Mouse (Mus musculus) left cerebral cortex, postnatal 36 days (tissue): Measurements from ENCODE around the gene Tm9sf2. TPM values are rescaled to one million over a fixed set of nuclear protein-coding genes. Genes with fewer than 3 reads are reported as not detected.
"Not testable (repeated sequence)": the region's sequence is repeated elsewhere in the genome, so short reads cannot be mapped to it uniquely, and the experiment has no call there.

ENCODE experiments used
- DNase-seq, 2 experiments: peaks; one replicate each; pipeline ENCODE4 v3.0.0; 2021 to 2022; ENCODE audit warnings: low spot score in 2 of 2, mixed read lengths in 1 of 2
- intact Hi-C: fragments of 180-260 bp; cut with DNase I; formaldehyde crosslinking; loops from one replicate; pipeline ENCODE4 v1.15.1; 2025
- total RNA-seq, 2 experiments: library from RNA; stranded (reverse); gene quantifications; 2 replicates each; pipeline ENCODE4 v1.2.3; 2021

Gene Tm9sf2
- total RNA-seq, 2 experiments from 2014 or later: 101 to 117 TPM

DNA sequence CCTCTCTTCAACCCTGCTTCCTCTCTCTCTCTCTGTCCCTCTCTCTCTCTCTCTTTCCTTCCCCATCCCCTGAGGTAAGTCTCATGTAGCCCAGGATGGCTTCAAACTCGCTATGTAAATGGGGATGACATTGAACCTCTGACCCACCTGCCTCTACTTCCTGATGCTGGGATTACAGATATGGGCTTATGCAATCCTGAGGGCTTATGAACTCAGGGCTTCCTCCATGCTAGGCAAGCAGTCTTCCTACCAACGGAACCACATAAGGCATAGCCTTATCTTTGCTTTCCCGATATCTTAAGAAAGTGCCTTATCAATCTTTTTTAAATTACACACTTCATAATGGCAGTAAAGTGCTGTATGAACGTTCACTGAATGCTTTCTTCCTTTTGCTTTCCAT, 14.5 kb upstream of the Tm9sf2 start:
- DNase-seq: no peak
- intact Hi-C loops: no loop called here

DNA sequence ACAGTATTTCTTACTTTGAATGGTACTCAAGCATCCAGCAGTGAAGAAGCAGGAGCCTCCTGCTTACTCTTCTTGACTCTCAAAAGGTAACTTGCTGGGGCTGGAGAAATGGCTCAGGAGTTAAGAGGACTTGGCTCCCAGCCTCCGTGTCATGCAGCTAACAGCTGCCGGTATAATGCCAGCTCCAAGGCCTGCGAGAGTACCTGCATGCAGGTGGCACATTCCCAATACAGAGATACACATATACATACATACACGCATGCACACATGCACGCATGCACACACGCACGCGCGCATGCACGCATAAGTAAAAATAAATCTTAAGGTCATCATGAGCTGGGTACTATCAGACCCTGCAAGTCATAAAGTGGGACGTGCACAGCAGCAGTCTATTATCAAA, 10.5 kb upstream of the Tm9sf2 start:
- intact Hi-C loops: no loop called here

DNA sequence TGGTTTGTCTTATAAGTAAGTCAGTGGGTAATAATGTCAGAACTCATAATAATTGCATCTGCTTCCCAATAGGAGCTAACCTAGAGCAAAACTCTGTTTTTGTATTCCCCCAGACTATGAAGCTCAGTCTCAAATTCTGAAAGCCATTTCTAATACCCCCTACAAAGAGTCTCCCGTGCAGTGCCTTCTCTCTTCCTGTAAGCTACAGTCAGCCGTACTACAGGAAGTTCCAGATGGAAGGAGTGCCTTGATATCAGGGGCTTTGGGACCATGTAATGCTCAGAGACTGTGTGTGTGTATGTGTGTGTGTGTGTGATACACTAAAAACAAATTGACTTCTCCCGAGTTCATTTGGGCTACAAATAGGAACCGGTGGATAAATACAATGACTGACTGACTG, 7.3 kb upstream of the Tm9sf2 start:
- intact Hi-C loops: no loop called here
- no peak for DNase-seq

More for the DNA sequence above, 10.5 kb upstream of the Tm9sf2 start:
- DNase-seq: no peak

DNA sequence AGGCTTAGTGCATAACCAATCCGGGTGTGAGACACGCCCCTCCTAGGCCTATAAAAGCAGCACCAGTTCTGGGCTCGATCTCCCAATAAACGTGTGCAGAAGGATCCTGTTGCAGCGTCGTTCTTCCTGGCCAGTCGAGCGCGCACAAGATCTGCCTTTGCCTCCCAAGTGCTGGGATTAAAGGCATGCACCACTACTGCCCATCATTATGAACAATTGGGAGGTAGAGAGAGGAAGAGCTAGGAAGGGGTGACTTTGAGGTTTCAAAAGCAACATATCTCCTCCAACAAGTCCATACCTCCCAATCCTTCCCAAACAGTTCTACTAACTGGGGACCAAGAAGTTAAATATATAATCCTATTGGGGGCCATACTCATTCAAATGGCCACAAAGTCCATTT, 4.9 kb upstream of the Tm9sf2 start:
- intact Hi-C loops, DNase-seq: not testable (repeated sequence)

DNA sequence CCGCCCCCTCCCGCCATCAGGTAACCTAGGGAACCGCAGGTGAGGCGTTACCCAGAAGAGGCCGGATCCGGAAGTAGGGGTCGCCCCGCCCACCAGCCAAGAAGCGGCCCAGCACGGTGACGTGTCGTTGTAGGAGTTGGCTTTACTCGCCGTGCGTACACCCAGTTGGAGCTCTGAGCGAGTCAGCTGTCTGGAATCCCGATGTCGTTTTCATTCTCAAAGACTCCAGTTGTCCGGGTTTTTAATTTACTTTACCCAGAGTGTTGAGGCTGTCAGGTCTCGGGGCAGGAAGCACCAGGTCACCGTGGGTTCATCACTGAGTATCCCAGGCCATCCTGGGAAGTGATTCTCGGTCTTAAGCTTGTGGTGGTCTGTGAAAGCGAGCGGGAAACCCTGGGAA, 2.0 kb upstream of the Tm9sf2 start:
- intact Hi-C loops: loop anchor here (5.0 kb wide), 1 partner anchor 228 kb away; the partner anchor contains the start of gene Ubac2
- peak; percentile 90 for DNase-seq

DNA sequence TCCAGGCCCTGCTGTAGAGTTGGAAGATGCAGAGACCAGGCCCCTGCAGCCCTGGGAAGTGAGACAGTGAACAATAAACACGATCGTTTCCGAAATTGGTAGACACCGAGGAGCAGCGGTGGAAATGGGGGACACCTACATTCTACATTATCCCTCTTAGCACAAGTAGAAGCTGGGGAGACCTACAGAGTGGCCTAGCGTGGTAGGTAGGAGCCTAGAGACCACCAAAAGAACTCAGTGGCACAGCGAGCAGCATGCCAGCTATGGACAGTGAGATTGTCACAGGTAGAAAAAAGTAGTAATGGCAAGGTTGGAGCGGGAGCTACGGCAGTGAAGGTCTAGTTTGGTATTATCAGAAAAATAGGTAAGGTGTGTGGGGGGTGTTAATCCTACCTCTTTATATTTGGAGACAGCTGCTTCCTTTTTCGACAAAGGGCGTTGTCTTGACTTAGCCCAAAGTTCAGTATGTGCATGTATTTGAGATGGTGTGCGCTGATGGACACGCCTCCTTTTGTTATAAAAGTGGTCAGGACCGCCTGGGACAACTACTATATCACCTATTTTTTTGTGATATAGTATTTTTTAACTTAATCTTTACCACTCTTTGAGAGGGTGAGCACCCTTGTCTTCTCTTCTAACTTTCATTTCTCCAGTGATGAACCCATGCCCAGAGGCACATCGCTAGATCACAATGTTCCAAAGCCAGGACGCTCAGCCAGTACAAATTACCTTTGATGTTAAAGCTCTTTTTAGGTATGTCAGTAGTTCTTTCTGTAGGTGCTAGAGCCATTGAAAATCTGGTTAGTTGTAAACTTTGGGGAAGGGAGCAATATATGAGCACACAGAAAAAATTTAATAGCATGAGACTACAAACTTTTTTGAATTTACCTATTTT, 1.2 kb upstream of the Tm9sf2 start:
- intact Hi-C loops: loop anchor here (5.0 kb wide), 1 partner anchor 228 kb away; the partner anchor contains the start of gene Ubac2
- no peak for DNase-seq

DNA sequence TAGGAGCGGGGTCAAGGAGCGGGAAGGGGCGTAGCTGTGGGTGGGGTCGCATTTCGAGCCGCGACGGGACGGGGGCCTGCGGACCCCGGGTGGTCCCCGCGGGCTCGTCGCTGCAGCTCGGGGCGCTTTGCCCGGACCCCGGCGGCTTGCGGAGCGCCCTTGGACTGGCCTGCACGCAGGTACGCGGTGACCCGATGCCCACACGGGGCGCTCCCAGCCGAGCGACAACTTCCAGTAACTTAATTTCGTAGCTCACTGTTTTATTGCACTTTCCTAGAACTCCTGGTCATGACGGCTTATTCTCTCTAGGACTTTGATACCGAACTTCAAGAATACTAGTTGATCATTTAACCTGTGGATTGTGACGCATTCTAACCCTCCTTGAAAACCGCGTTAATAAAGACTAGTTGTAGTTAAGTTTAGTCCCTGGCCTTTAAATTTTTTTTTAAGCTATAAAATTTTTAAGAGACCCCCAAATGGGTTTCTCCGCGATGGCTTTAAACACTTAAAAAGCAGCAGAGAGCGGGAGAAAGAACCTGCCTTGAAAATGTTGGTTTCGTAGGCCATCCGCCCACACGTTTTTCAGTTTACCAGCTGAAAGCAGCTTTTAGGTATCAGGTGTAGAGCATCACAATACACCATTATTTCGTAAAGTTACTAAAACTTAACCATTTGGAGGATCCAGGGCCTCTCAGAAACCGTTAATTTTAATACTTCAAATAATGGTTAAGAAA, 810 bp downstream of the Tm9sf2 start:
- intact Hi-C loops: loop anchor here (5.0 kb wide), 1 partner anchor 230 kb away; the partner anchor contains the start of gene Ubac2

DNA sequence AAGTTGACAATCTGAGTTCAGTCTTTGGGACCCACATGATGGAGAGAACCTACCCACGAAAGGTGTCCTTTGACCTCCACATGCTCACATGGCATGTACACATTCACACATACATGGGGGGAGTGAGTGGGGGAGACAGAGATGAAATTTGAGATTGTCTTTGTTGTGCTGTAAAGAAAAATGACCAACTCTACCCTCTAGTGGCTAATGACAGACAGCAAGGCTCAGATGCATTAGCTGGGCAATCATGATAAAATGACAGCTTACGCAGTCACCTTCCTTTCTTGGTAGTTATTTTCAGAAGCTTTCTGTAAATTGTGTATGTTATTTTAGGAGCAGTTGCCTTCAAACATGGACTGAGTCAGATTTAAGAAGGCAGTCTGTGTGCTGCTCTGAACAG, 4.8 kb downstream of the Tm9sf2 start:
- intact Hi-C loops: no loop called here
- no peak for DNase-seq

More for the DNA sequence above, 810 bp downstream of the Tm9sf2 start:
- DNase-seq: no peak

DNA sequence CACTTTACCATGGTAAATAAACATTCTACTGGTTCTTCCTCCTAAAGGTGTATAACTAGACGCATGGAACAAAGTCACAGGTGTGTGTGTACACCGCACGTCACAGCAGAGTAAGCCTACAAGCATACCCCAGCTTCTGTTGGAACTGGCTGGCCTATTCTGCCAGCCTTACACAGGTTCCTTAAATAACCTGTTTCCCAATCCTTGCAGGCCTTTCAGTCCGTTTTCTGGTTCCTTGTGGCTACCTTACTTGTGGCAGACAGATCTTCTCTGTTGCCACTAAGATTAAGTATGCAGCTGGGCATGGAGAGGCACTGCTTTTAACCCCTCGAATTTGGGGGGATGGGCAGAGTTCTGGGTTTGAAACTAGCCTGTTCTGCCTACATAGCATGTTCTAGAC, 5.5 kb downstream of the Tm9sf2 start:
- intact Hi-C loops: no loop called here
- no peak for DNase-seq

DNA sequence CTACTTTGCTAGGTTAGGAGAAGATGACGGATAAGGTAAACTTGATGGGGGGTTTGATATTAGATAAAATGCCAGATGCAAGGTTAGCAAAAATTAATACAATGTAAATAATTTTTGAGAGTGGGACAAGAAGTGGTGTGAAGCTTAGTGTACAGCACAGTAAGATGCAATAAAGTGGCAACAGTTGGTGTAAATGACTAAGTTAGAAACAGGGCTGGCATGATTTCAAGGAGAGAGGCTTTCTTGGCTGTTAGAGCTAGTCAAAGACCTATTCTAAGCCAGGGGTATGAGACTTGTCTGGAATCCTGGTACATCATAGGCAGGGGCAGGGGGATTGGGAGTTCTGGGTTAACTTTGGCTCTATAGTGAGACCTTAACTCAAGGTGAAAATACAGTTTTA, 9.4 kb downstream of the Tm9sf2 start:
- intact Hi-C loops: no loop called here
- no peak for DNase-seq

DNA sequence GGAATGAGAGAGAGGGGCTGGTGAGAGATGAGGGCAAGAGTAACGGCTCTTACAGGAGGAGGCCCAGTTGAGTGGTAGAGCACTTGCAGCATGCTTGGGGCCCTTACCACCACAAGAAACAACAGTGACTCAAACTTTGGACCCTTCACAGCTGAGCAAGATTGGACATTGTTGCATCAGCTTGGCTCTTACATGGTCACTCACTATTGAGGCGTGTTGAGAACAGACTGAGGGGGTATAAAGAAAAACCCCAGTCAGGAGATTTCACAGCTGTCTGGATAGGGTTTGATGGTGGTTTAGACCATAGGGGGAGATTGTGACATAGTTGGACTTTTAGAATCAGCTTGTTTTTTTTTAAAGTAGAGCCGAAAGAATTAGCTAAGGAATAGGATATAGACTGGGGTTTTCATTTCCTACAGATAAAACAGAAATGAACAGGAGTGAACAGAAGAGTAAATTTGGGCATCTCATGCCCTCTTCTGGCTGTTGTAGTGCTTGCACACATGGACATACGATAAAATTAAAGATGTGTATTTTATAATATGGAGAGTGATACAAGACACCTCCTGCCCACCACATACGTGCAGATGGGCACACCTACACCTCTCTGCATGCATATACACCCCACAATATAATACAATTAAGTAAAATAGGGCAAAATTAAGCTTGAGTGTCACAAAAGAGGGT, 23.4 kb downstream of the Tm9sf2 start:
- DNase-seq: no peak
- intact Hi-C loops: loop anchor here (2.0 to 5.0 kb wide), 2 partner anchors 65 to 203 kb away; no protein-coding TSS in a partner anchor

DNA sequence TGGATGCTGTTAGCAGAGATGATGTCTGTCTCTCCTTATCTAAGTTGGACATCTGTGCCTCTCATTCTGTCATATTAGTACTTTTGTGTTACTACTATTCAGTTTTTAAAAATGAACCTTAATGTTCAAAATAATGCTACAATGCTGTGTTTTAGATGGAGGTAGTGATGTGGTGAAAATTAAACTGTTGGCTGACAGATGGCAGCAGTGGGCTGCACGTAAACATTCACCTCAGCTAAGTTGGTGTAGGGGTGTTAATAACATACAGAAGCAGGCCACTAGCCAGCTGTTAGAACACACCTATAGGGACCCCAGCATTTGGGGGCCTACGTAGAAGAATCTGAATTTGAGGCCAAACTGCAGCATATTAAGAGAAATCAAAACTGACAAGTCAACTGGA, 24.8 kb downstream of the Tm9sf2 start:
- intact Hi-C loops: loop anchor here (2.0 to 5.0 kb wide), 2 partner anchors 67 to 204 kb away; no protein-coding TSS in a partner anchor
- DNase-seq: no peak

DNA sequence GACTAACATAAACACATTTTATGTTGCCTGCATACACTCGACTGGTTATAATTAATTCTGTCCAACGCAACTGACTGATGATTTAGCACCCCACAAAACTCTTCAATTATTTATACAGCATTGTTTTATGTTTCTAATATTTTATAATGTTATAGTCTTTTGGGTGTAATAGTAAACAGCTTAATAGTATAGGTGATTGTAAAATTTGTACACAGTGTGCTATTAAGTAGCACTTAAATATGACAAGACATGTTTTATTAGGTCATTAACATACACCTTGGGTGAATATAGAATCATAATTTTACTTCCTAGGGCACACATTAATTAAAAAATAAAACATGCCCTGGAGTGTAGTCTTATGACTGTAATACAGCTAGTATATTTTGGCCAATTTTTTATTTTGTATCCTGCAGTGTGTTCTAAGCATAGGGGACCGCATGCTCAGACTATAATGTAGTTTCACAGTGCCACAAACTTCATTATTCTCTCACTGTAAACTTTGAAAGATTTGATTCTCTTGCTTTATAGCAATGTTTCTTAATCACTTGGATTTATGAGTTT, 29.6 kb downstream of the Tm9sf2 start:
- no peak for DNase-seq
- intact Hi-C loops: no loop called here

DNA sequence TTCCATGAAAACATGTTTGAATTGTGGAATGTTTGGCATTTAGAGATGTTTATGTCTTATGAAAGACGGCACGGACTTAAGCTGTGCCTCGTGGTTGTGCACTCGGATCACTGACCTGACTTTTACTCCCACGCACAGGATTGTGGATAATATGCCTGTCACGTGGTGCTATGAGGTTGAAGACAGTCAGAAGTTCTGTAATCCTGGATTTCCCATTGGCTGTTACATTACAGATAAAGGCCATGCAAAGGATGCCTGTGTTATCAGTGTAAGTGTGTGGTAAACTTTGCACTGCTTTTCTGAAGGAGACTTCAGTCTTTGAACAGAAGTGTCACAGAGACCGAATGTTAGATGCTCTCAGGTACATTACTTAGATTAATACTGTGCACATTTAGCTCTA, 30.4 kb downstream of the Tm9sf2 start:
- DNase-seq: no peak
- intact Hi-C loops: no loop called here

DNA sequence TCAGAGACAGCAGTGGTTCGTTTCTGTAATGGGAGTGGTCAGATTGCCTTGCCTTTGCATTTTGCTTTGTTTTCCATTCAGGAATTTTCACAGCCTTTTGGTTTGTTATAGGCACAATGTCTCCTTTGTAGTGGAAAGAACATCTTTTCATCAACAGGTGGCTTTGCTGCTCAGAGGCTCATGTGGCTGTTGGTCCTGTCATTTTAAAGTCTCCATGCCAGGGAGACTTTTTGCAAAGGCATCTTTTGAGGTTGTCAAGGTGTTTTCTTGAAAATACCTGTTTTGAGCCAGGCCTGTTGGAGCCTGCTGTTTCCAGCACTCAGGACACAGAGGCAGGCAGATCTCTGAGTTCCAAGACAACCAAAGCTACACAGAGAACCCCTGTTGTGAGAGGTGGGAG, 33.3 kb downstream of the Tm9sf2 start:
- intact Hi-C loops: no loop called here
- DNase-seq: no peak

DNA sequence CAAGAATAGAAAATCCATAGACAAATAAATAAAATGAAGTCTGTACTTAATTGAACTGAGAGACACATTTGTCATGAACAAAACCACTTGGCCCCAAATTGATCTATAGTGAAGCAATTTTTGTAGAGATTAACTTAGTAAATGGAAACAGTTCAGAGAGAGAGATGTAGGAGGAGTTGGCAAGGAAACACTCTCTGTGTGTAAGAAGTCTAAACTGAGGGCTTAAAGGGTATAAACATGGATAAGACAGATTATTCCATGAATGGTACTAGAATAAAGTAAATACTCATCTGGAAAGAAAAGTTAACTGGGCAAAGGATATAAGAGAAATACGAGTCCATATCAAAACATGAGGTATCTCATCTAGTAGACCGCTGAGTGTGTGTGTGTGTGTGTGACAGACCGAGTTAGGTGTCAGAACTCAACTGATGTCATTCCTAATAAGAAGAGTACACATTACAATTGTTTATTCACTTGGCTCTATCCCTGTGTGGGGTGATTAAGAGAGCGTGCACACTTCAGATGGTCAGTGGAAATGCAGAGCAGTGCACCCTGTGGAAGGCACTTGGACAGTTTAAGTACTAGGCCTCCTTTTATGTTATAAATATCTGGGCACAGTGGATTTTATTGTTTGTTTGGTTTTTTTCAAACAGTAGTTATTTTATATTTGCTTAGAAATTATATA, 36.9 kb downstream of the Tm9sf2 start:
- intact Hi-C loops: no loop called here
- no peak for DNase-seq

DNA sequence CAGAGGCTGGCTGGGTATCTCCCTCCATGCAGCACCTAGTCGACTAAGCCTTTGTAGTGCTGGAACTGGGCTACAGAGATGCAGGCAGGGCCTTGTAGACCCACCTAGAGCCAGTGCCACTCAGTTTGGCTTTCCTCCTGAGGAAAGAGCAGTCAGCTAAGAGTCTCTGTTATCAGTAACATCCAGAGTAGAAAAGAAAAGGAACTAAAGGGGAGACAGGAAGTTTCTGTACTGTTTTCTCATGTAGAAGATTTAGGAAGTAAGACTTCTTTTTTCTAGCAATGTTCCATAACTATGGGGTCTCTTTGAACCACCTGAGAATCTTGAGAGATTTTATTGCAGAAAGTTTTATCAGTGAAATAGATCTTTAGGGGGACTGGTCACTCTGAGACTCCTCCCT, 38.5 kb downstream of the Tm9sf2 start:
- intact Hi-C loops: no loop called here
- no peak for DNase-seq

DNA sequence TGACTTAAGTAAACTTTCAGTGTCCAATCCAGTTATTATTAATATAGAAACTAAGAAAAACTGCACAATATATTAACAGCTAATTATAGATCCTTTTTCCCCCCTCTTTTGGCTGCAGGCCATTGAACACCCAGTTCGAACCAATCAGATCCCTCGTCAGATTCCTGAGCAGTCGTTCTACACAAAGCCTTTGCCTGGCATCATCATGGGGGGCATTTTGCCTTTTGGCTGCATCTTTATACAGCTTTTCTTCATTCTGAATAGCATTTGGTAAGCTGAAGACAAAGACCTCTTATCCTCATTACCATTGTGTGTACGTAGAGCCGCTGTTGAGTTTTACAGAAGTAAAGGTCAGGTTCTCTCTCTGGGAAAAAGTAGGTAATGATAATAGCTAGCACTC, 43.8 kb downstream of the Tm9sf2 start:
- DNase-seq: no peak
- intact Hi-C loops: no loop called here

DNA sequence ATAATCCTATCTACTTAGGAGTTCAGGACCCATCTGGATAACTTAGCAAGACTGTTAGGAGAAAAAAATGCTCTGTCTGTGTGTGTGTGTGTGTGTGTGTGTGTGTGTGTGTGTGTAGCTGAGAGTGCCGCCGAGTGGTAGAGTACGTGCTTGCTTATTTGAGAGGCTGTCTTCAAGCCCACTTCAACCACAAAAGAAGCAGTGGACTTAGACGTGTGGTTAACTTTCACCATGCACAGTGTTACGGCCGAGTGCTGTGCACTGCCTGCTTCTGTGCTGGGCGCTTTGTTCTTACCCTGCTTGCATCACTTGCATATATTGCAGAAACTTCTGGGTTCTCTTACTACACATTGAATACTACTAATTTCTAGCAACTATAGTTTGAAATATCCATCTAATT, 50.9 kb downstream of the Tm9sf2 start:
- DNase-seq: no peak
- intact Hi-C loops: no loop called here
